Mouse (Mus musculus) C3H10T1/2 (cell line): ENCODE measurements around the gene Il31ra. TPM values are rescaled to one million over a fixed set of nuclear protein-coding genes. Genes with fewer than 3 reads are reported as not detected.

Experiments used
- polyA plus RNA-seq, 2 experiments: library from polyadenylated mRNA; unstranded; fragments of >200 nt; fragmentation: generic; extraction: Trizol; gene quantifications; one replicate each; pipeline ENCODE4 v1.2.1; 2012; ENCODE audit warnings: missing spikeins in 2 of 2

The Il31ra gene
- polyA plus RNA-seq: under 1 TPM in 1 of 2 experiments, not detected in 1; 0.01 TPM

DNA sequence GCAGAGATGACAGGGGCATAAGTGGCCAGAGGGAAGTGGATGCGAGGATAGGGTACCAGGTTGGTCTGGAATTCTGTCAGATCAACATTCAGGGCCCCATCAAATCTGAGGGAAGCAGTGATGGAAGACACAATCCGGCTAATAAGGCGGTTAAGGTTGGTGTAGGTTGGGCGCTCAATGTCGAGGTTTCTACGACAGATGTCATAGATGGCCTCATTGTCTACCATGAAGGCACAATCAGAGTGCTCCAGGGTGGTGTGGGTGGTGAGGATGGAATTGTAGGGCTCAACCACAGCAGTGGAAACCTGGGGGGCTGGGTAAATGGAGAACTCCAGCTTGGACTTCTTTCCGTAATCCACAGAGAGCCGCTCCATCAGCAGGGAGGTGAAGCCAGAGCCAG, at the start of gene Il31ra:
Gene Il31ra, minus strand, starts transcription at position 101 of the 400 bp plus-strand sequence.

Other genes with a start within 250 kb of the Il31ra start
- gene Il6st, start 130.3 kb downstream of the Il31ra start, polyA plus RNA-seq: 10 to 100 TPM in 1 of 2 experiments, 1 to 10 TPM in 1; 2.0 to 53.2 TPM
- gene Ddx4, start 58.1 kb upstream of the Il31ra start, polyA plus RNA-seq: not detected
- 1 to 10 TPM in 1 of 2 experiments, under 1 TPM in 1; 0.53 to 4.2 TPM for gene Slc38a9, start 66.4 kb upstream of the Il31ra start, polyA plus RNA-seq
- 100 to 1,000 TPM in 1 of 2 experiments, 10 to 100 TPM in 1; 32.8 to 197 TPM for gene Plpp1, start 206.4 kb upstream of the Il31ra start, polyA plus RNA-seq